Comparison of ENCODE assay signal across 34 mouse cellular contexts in the genomic region with DNA sequence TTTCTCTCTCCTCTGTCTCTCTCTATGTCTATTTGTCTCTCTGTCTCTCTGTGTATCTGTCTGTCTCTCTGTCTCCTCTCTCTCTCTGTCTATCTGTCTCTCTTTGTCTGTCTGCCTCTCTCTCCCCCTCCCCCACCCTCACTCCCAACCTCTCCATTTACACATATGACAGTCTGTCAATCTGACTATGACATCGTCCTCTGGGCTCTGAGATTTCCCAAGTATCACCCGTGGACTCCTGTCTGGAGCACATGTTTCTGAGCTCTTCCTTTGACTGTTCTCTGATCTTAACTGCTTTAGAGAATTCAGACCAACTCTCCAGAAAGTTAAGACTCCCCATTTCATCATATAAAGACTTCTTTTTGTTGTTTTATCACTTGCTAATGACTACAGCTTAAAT. TPM values are rescaled to one million over a fixed set of nuclear protein-coding genes. Genes with fewer than 3 reads are reported as not detected.
DNase-seq lines count a peak whose midpoint lies in the region; ATAC-seq and TF ChIP-seq lines count a peak whose summit lies in the region.
"Had no signal": no experiment of that assay in that cellular context is flagged by ENCODE, and none has a peak within 500 bp of the region (broad histone marks: within the 10 kb centered on the region; RNA-seq: fewer than 3 reads in every experiment).

No protein-coding gene starts in this region.

- no peaks in the 10 kb centered on the region for H3K9me3 ChIP-seq in heart, embryonic 11.5 days (replicated peaks; ENCODE audit: control insufficient read depth, low read length)
- H3K9me3 ChIP-seq in kidney, embryonic 16.5 days (ENCODE audit: low read length), result no peaks in the 10 kb centered on the region
- H3K9me3 ChIP-seq: embryonic facial prominence, embryonic 13.5 days; forebrain, embryonic 13.5 days; heart, embryonic 13.5 days had no signal

- DNase-seq in heart, adult 11 months, result peak; percentile 51
- DNase-seq in kidney, postnatal 36 days, result no peak
- DNase-seq in Muller cell, postnatal 12 days (ENCODE audit: inconsistent ontology term), result peak; percentile 32
- peak; percentile 45 for DNase-seq in ZHBTc4 (ENCODE audit: low read depth, low spot score)
- no peak for DNase-seq in left cerebral cortex, adult 2 months (ENCODE audit: extremely low spot score in 1 of 2, low spot score in 2 of 2)
- DNase-seq in urinary bladder, adult 2 months (ENCODE audit: low spot score), result no peak
- DNase-seq: adrenal gland, adult 8-10 months; cerebellum, adult 18-20 months; cerebellum, adult 9-10 months; cerebellum, postnatal 14 days; forebrain, postnatal 0 days; gastrocnemius, adult 2 months; gastrocnemius, postnatal 14 days; heart, adult 18-20 months; heart, postnatal 14 days; heart, postnatal 4 days had no signal

- H3K4me2 ChIP-seq in heart, embryonic 11.5 days, result no peak overlapping the region
- no peak overlapping the region for H3K4me2 ChIP-seq in kidney, embryonic 16.5 days (replicated peaks; ENCODE audit: low read depth, low read length)
- H3K4me2 ChIP-seq: embryonic facial prominence, embryonic 13.5 days; forebrain, embryonic 13.5 days; heart, embryonic 13.5 days; hindbrain, embryonic 14.5 days had no signal

- no peak overlapping the region for H3K4me3 ChIP-seq in heart, embryonic 11.5 days (ENCODE audit: low read depth, low read length)
- H3K4me3 ChIP-seq in kidney, embryonic 16.5 days (ENCODE audit: low read length), result no peak overlapping the region
- no peak overlapping the region for H3K4me3 ChIP-seq in left cerebral cortex, adult 2 months
- H3K4me3 ChIP-seq: embryonic facial prominence, embryonic 13.5 days; erythroblast, embryonic 14.5 days; forebrain, embryonic 13.5 days; gastrocnemius, adult 2 months; heart, embryonic 13.5 days had no signal

- H3K27me3 ChIP-seq in heart, embryonic 11.5 days (ENCODE audit: control insufficient read depth, insufficient read depth, low read length), result no peaks in the 10 kb centered on the region
- no peaks in the 10 kb centered on the region for H3K27me3 ChIP-seq in kidney, embryonic 16.5 days (ENCODE audit: insufficient read depth, low read length)
- H3K27me3 ChIP-seq: embryonic facial prominence, embryonic 13.5 days; forebrain, embryonic 13.5 days; heart, embryonic 13.5 days had no signal

- H3K4me1 ChIP-seq in heart, embryonic 11.5 days (ENCODE audit: control insufficient read depth, insufficient read depth, low read length), result no peaks in the 10 kb centered on the region
- H3K4me1 ChIP-seq in kidney, embryonic 16.5 days (ENCODE audit: insufficient read depth, low read length), result peaks cover 31% of the 10 kb centered on the region

- H3K36me3 ChIP-seq in heart, embryonic 11.5 days (ENCODE audit: control insufficient read depth, insufficient read depth, low read length), result no peaks in the 10 kb centered on the region
- H3K36me3 ChIP-seq in kidney, embryonic 16.5 days (ENCODE audit: insufficient read depth, low read length), result no peaks in the 10 kb centered on the region
- H3K36me3 ChIP-seq: embryonic facial prominence, embryonic 13.5 days; heart, embryonic 13.5 days had no signal

- no peak for ATAC-seq in heart, embryonic 11.5 days (replicated peaks; ENCODE audit: insufficient number of reproducible peaks, low FRiP score, low TSS enrichment)
- no peak for ATAC-seq in kidney, embryonic 16.5 days (ENCODE audit: low FRiP score, low TSS enrichment)
- ATAC-seq: CD4-positive, CD25-positive, alpha-beta regulatory T cell, adult 4 months; hindbrain, postnatal 0 days; inflammation-experienced regulatory T-cells, adult 6 months had no signal

- no peak for TF ChIP-seq CTCF in left cerebral cortex, adult 2 months (IDR thresholded peaks at IDR 0.05)

- WGBS in heart, embryonic 11.5 days (ENCODE audit: insufficient replicate concordance), result 32% methylated on average over 2 of the region's 2 CpGs
- WGBS in kidney, embryonic 16.5 days, result 48% methylated on average over 2 of the region's 2 CpGs

- no peak overlapping the region for H3K27ac ChIP-seq in heart, embryonic 11.5 days (ENCODE audit: low read depth, low read length)
- peak overlapping the region; percentile 61; the same call in 1 of the 2 replicates for H3K27ac ChIP-seq in kidney, embryonic 16.5 days (ENCODE audit: low read length)
- no peak overlapping the region for H3K27ac ChIP-seq in left cerebral cortex, adult 2 months
- H3K27ac ChIP-seq: embryonic facial prominence, embryonic 13.5 days; forebrain, embryonic 13.5 days; gastrocnemius, adult 2 months; heart, embryonic 13.5 days; hindbrain, embryonic 14.5 days; hindbrain, postnatal 0 days had no signal

- H3K9ac ChIP-seq in heart, embryonic 11.5 days (ENCODE audit: low read depth, low read length), result no peak overlapping the region
- H3K9ac ChIP-seq in kidney, embryonic 16.5 days (replicated peaks; ENCODE audit: low read length), result no peak overlapping the region
- H3K9ac ChIP-seq: embryonic facial prominence, embryonic 13.5 days; forebrain, embryonic 13.5 days; forebrain, postnatal 0 days; heart, embryonic 13.5 days; hindbrain, embryonic 14.5 days had no signal

- intact Hi-C loops in left cerebral cortex, adult 2 months (cut with DNase I), result no loop called here

RNA-seq across cellular contexts. Expression of gene Gm6993, which starts 18.3 kb away (rescaled TPM):
- not detected in 2 replicates for polyA plus RNA-seq in heart, embryonic 11.5 days (2014; fragmentation: Nextera tagmentation; extraction: Ambion mirVana)
- polyA plus RNA-seq in kidney, embryonic 16.5 days (2015; fragmentation: Nextera tagmentation; extraction: Ambion mirVana), result not detected in 2 replicates
- not detected for total RNA-seq in left cerebral cortex, adult 2 months (2021)
- polyA plus RNA-seq in urinary bladder, adult 2 months (2012; rRNA removed), result not detected in 2 replicates
- total RNA-seq: adrenal gland, adult 8-10 months; adrenal gland, postnatal 36 days; common myeloid progenitor, adult 5-6 weeks; forebrain, postnatal 0 days; gastrocnemius, adult 2 months; gastrocnemius, postnatal 14 days; gastrocnemius, postnatal 4 days; heart, adult 18-20 months; heart, postnatal 14 days; heart, postnatal 4 days; hindbrain, postnatal 0 days; MEL had no signal
- polyA plus RNA-seq: C2C12; CD4-positive, CD25-positive, alpha-beta regulatory T cell, adult 4 months; embryonic facial prominence, embryonic 13.5 days; erythroblast, embryonic 14.5 days; forebrain, embryonic 13.5 days; forebrain, postnatal 0 days; frontal cortex, adult 2 months; heart, embryonic 13.5 days; heart, embryonic 16.5 days; hindbrain, embryonic 11.5 days; hindbrain, embryonic 14.5 days; hindbrain, postnatal 0 days; inflammation-experienced regulatory T-cells, adult 6 months had no signal

RNA-seq across cellular contexts. Expression of gene Lamb1, which starts 42.8 kb away (rescaled TPM):
- 67.4 and 92.3 TPM in 2 replicates for polyA plus RNA-seq in heart, embryonic 11.5 days (2014; fragmentation: Nextera tagmentation; extraction: Ambion mirVana)
- 174 and 175 TPM in 2 replicates for polyA plus RNA-seq in kidney, embryonic 16.5 days (2015; fragmentation: Nextera tagmentation; extraction: Ambion mirVana)
- 10 to 100 TPM; 16.8 to 17.1 TPM for total RNA-seq in left cerebral cortex, adult 2 months (2021)
- 49.8 and 62.9 TPM in 2 replicates for polyA plus RNA-seq in urinary bladder, adult 2 months (2012; rRNA removed)
- total RNA-seq: MEL had no signal
- polyA plus RNA-seq: CD4-positive, CD25-positive, alpha-beta regulatory T cell, adult 4 months; inflammation-experienced regulatory T-cells, adult 6 months had no signal

Comparison
In these comparisons a context has a peak if more than half of its experiments do, and no peak if none do; other contexts are left out.
1. DNase-seq: peak in heart, adult 11 months (single experiment), Muller cell, postnatal 12 days (single experiment) and ZHBTc4 (single experiment); none in kidney, postnatal 36 days (0 of 2), left cerebral cortex, adult 2 months (0 of 2) and urinary bladder, adult 2 months (single experiment).